In the genomic region with DNA sequence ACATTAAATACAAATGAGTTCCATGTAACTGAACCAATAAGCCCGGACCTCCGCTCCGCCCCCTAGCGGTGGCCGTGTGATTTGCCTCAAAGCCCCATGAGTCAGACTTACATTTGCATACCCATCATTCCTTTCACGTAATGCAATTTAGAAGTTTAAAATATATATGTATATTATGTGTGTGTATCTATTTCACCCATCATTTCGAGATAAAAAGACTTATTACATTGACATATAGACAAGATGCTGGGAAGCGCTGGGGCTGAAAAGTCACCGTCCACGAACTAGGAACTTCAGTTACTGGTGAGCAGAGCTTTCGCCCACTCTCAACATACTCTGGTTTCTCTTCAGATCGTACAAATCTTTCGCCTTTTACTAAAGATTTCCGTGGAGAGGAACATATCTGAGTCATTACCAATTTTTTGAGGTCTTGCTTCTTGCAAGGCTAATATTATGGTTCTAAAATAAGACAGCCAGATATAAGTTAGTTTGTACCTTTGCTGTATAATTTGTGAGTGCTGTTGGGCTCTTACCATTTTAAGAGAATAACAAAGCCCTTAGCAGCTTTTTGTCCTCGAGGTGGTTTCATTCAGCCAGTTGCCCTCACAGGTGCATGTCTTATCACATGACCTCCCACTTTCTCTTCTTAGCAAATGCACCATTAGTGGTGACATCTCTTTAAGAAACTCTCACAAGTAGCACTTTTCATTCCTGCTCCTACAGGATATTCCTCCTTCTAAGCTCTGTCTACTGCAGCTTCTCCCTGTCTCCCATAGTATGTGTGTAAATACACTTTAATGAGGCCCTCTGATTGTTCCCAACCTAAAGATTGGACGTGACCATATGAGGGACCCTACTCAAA, we compare ENCODE assay signal across 1 mouse cellular context.
TF ChIP-seq lines count a peak whose summit lies in the region.

No protein-coding gene starts in this region.

TF ChIP-seq in CH12.LX, 34 proteins besides CTCF, POLR2A, EP300 and RAD21 (continued from another document):
- peak; percentile 48; the same call in 1 of the 2 replicates for TF ChIP-seq MAZ (IDR thresholded peaks at IDR 0.05; ENCODE audit: low read depth, low read length)
- TF ChIP-seq HCFC1 (IDR thresholded peaks at IDR 0.05; ENCODE audit: low read depth, low read length) = peak; percentile 74
- peak; percentile 76 for TF ChIP-seq TCF12 (IDR thresholded peaks at IDR 0.05; ENCODE audit: low read depth, low read length)
- peak; percentile 94 for TF ChIP-seq RCOR1 (conservative IDR thresholded peaks at IDR 0.05; ENCODE audit: low read depth, low read length)
- TF ChIP-seq GABPA (IDR thresholded peaks at IDR 0.05; ENCODE audit: insufficient replicate concordance, low read depth, low read length) = no peak
- TF ChIP-seq MEF2A (IDR thresholded peaks at IDR 0.05; ENCODE audit: borderline replicate concordance, low read depth, low read length) = peak; percentile 63
- no peak for TF ChIP-seq ELF1 (IDR thresholded peaks at IDR 0.05; ENCODE audit: low read depth, low read length)
- TF ChIP-seq JUN (IDR thresholded peaks at IDR 0.05; ENCODE audit: insufficient read depth, low read depth, low read length) = peak; percentile 74
- TF ChIP-seq CHD2 (IDR thresholded peaks at IDR 0.05; ENCODE audit: low read length) = peak; percentile 75; the same call in 1 of the 2 replicates
- TF ChIP-seq JUND (conservative IDR thresholded peaks at IDR 0.05; ENCODE audit: low read depth, low read length) = peak; percentile 90
- TF ChIP-seq TBP (conservative IDR thresholded peaks at IDR 0.05; ENCODE audit: low read depth, low read length) = peak; percentile 100
